Mouse (Mus musculus) liver, adult 2 months (tissue): Measurements from ENCODE around the gene Pde2a. TPM values are rescaled to one million over a fixed set of nuclear protein-coding genes. Genes with fewer than 3 reads are reported as not detected.

Experiments
- DNase-seq: peaks from one replicate; pipeline ENCODE4 v3.0.0-alpha.2; 2011; ENCODE audit warnings: low read depth, low spot score; ENCODE audit errors: extremely low read depth
- H3K27ac ChIP-seq: fragments of 200-500 bp; replicated peaks from 2 replicates; pipeline ENCODE4 v1.5.1; 2012; ENCODE audit warnings: low read depth, mild to moderate bottlenecking, control low read depth, inconsistent platforms, low read length; ENCODE audit not compliant: insufficient read depth
- H3K27me3 ChIP-seq: fragments of 200-500 bp; 2 replicates; pipeline ENCODE4 v1.6.1; 2012; ENCODE audit warnings: mild to moderate bottlenecking, moderate library complexity, low read length, inconsistent platforms; ENCODE audit not compliant: control insufficient read depth, insufficient read depth
- H3K36me3 ChIP-seq: fragments of 200-500 bp; 2 replicates; pipeline ENCODE4 v1.6.1; 2012; ENCODE audit warnings: low read length, inconsistent platforms; ENCODE audit not compliant: control insufficient read depth, insufficient read depth
- H3K4me1 ChIP-seq: fragments of 200-500 bp; 2 replicates; pipeline ENCODE4 v1.6.1; 2011; ENCODE audit warnings: low read length; ENCODE audit not compliant: control insufficient read depth, insufficient read depth
- H3K4me3 ChIP-seq: fragments of 200-500 bp; 2 replicates; pipeline ENCODE4 v1.5.1; 2011; ENCODE audit warnings: low read depth, mild to moderate bottlenecking, control low read depth, low read length, moderate library complexity; ENCODE audit not compliant: insufficient read depth
- H3K79me2 ChIP-seq: fragments of 200-500 bp; 2 replicates; pipeline ENCODE4 v1.6.1; 2012; ENCODE audit warnings: inconsistent platforms, mild to moderate bottlenecking, low read length, moderate library complexity; ENCODE audit not compliant: control insufficient read depth, insufficient read depth
- H3K9ac ChIP-seq: fragments of 200-500 bp; 2 replicates; pipeline ENCODE4 v1.6.1; 2012; ENCODE audit warnings: low read depth, mild to moderate bottlenecking, control low read depth, inconsistent platforms, low read length
- CTCF ChIP-seq: fragments of 200-500 bp; IDR thresholded peaks from 2 replicates; pipeline ENCODE4 v1.5.1; 2011; ENCODE audit warnings: low read depth, low read length, control low read depth
- POLR2A ChIP-seq: fragments of 200-500 bp; IDR thresholded peaks from 2 replicates; pipeline ENCODE4 v1.6.1; 2011; ENCODE audit warnings: low read length, control low read depth; ENCODE audit not compliant: insufficient read depth; ENCODE audit errors: extremely low read depth
- WGBS: fragments of 180-500 bp; shearing (Covaris S2); methylation state at CpG from one replicate; pipeline ENCODE4 v1.1.7; 2018; 5-methylcytosine and 5-hydroxymethylcytosine counted together
- polyA plus RNA-seq: library from polyadenylated mRNA; depleted of rRNA; stranded (reverse); fragments of >200 nt; gene quantifications from 2 replicates; pipeline ENCODE4 v1.2.3, GENCODE M21; 2012
- total RNA-seq: library from RNA; depleted of rRNA; stranded (reverse); fragments of >200 nt; gene quantifications from 2 replicates; pipeline ENCODE4 v1.2.3, GENCODE M21; 2014

Gene Pde2a
- total and polyA plus RNA-seq, 2 experiments, result 7.7 to 11.4 TPM

DNA sequence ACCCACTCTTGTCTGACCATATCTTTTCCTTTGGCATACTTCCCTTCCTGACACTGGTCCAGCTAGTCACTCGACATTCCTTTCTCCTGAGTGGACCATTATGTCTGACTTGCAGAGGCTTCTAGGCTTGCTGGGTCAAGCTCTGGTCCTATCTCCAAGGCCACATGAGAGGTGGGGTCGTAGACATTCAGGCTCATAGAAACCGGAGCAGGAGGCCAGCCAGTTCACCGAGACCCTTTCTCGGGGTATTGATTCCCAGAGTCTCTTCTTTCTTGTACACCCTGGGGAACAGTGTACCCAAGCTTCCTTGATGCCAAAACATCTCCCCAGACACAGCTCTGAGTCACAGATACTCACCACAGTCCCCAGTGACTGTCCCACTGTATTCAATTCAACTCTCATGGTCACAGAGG lies 52.9 kb downstream of the Pde2a start:
- no peaks in the 10 kb centered on the region for H3K79me2 ChIP-seq
- TF ChIP-seq CTCF (no peak), POLR2A (no peak)
- H3K27ac ChIP-seq, result no peak overlapping the region
- H3K36me3 ChIP-seq, result no peaks in the 10 kb centered on the region
- WGBS, result 68% methylated on average over 5 of the region's 5 CpGs
- H3K9ac ChIP-seq, result no peak overlapping the region
- no peak for DNase-seq
- no peaks in the 10 kb centered on the region; the same call in 1 of the 2 replicates for H3K4me1 ChIP-seq
- no peaks in the 10 kb centered on the region for H3K27me3 ChIP-seq
- no peak overlapping the region for H3K4me3 ChIP-seq

DNA sequence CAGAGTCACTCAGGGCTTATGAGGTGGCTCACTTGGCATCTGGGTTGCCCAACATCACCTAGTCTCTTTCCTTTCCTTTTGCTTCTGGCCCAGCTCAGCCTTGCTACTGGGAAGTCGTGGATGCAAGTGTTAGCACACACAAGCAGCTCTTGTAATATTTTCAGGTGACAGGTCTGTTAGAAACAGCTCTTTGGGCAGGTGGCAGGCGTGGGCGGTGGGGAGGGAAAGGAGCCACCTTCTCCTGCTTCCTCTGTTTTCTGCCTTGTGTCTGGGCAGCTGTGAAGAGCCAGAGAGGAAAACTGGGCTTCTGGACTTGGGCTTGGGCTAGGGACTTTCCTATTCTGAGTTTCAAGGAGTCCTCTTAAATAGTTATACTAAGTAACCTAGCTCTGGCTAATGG lies 54.5 kb downstream of the Pde2a start:
- no peak for TF ChIP-seq POLR2A
- TF ChIP-seq CTCF, result no peak
- Histone ChIP-seq H3K4me1 (peaks cover 3% of the 10 kb centered on the region; the same call in 1 of the 2 replicates), H3K9ac (no peak overlapping the region), H3K79me2 (no peaks in the 10 kb centered on the region), H3K27me3 (no peaks in the 10 kb centered on the region), H3K4me3 (no peak overlapping the region), H3K36me3 (no peaks in the 10 kb centered on the region), H3K27ac (no peak overlapping the region)
- no peak for DNase-seq
- whole genome bisulfite sequencing, result 73% methylated on average over 3 of the region's 3 CpGs

DNA sequence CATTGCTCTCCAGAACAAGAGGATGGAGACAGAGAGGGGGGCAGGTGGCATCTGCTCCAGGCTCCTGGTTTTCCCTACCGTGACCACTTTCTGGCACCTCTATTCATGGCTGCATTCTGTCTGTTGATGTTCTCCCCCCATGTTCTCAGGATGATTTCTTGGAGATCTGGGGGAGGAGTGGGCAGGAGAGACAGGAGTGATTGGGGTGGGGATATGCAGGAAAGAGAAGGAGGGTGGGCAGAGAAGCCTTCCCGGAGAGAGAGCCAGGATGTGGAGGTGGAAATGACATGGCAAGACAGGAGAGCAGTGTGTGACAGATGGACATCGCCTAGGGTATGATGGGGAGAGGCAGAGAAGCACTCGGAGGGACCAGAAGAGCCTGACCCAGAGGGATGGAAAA lies 55.0 kb downstream of the Pde2a start:
- no peak overlapping the region for H3K27ac ChIP-seq
- no peak overlapping the region for H3K9ac ChIP-seq
- 65% methylated on average over 4 of the region's 4 CpGs for WGBS
- H3K36me3 ChIP-seq, result no peaks in the 10 kb centered on the region
- no peak for TF ChIP-seq CTCF
- TF ChIP-seq POLR2A, result no peak
- peaks cover 3% of the 10 kb centered on the region; the same call in 1 of the 2 replicates for H3K4me1 ChIP-seq
- no peak for DNase-seq
- no peaks in the 10 kb centered on the region for H3K79me2 ChIP-seq
- no peak overlapping the region for H3K4me3 ChIP-seq
- no peaks in the 10 kb centered on the region for H3K27me3 ChIP-seq

DNA sequence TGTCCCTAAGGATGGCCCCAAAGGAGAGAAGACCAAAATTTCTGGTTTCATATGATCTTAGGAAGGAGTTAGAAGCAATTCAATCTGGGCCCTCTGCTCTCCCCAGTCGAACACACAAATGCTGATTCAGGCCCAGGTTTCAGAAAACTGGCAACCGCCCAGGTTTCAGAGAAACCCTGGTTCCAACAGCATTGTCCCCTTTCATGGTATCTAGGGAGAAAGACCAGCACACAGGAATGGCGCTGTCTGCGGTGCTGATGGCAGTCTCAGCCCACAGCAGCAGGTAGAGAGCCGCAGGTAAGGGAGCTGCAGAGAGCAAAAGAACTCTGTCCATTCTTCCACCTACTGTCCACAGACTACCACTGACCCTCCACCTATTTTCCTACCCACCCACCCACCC lies 55.7 kb downstream of the Pde2a start:
- no peaks in the 10 kb centered on the region for H3K79me2 ChIP-seq
- no peaks in the 10 kb centered on the region for H3K27me3 ChIP-seq
- H3K36me3 ChIP-seq, result no peaks in the 10 kb centered on the region
- H3K4me3 ChIP-seq, result no peak overlapping the region
- peaks cover 3% of the 10 kb centered on the region; the same call in 1 of the 2 replicates for H3K4me1 ChIP-seq
- TF ChIP-seq POLR2A, result no peak
- no peak for TF ChIP-seq CTCF
- 31% methylated on average over 5 of the region's 5 CpGs for WGBS
- no peak overlapping the region for H3K27ac ChIP-seq
- no peak for DNase-seq
- no peak overlapping the region for H3K9ac ChIP-seq

DNA sequence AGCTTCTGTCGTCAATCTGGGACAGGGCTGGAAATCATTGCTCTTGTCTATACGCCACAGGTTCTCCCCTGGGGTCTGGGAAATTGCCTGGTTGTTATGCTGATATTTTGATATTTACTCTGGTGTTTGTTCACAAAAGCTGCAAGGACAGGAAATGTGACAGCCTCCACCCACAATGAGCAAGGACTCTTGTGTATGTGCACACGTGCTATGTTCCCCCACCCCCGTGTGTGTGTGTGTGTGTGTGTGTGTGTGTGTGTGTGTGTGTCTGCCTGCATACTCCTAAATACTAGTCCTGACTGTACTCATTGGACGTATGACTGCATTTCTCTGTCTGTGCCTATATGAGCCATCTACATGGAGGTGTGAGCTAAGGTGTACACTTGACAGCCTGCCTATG lies 56.6 kb downstream of the Pde2a start:
- DNase-seq, result no peak
- H3K79me2 ChIP-seq, result no peaks in the 10 kb centered on the region
- no peak overlapping the region for H3K27ac ChIP-seq
- TF ChIP-seq CTCF (no peak), POLR2A (no peak)
- H3K4me3 ChIP-seq, result no peak overlapping the region
- H3K36me3 ChIP-seq, result no peaks in the 10 kb centered on the region
- 62% methylated on average over 5 of the region's 5 CpGs for WGBS
- H3K9ac ChIP-seq, result no peak overlapping the region
- no peaks in the 10 kb centered on the region for H3K27me3 ChIP-seq
- peaks cover 3% of the 10 kb centered on the region; the same call in 1 of the 2 replicates for H3K4me1 ChIP-seq

DNA sequence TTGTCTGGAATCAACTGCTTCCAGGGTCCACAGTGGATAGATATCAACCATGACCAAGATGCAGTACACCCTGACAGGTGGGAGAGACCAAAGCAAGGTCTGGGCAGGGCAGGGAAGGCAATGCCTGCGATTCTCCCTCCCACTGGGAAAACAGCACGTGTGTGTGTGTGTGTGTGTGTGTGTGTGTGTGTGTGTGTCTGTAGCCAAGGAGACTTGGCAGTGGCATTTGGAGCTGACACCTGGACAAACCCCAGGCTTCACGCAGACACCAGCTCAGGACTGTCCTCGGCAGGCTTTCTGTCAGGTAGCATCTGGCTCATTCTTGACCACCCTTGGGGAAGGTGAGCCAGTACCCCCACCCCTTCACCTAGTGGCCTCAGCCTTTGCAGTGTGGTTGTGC lies 58.4 kb downstream of the Pde2a start:
- no peak overlapping the region for H3K4me3 ChIP-seq
- no peak overlapping the region for H3K27ac ChIP-seq
- no peaks in the 10 kb centered on the region for H3K79me2 ChIP-seq
- TF ChIP-seq POLR2A, result no peak
- TF ChIP-seq CTCF, result no peak
- peak; percentile 29 for DNase-seq
- no peaks in the 10 kb centered on the region for H3K27me3 ChIP-seq
- 70% methylated on average over 4 of the region's 4 CpGs for WGBS
- no peaks in the 10 kb centered on the region for H3K36me3 ChIP-seq
- no peak overlapping the region for H3K9ac ChIP-seq
- peaks cover 3% of the 10 kb centered on the region; the same call in 1 of the 2 replicates for H3K4me1 ChIP-seq
